Mouse (Mus musculus) liver, adult (tissue): ENCODE results near the gene Tyrp1.

Experiments
- GATA4 ChIP-seq: IDR thresholded peaks from 2 replicates; pipeline ENCODE4 v1.6.1; 2014; ENCODE audit warnings: mild to moderate bottlenecking, low read length; ENCODE audit not compliant: insufficient replicate concordance

Gene Tyrp1

GRCm38 (mm10) chr4:80872847-80873644, 39.1 kb downstream of the Tyrp1 start:
- TF ChIP-seq GATA4 = peak; percentile 65; the same call in 1 of the 2 replicates

GRCm38 (mm10) chr4:80874121-80874859, 40.4 kb downstream of the Tyrp1 start:
- peak; percentile 54 for TF ChIP-seq GATA4

GRCm38 (mm10) chr4:80875055-80875454, 41.1 kb downstream of the Tyrp1 start:
- TF ChIP-seq GATA4 = no peak

GRCm38 (mm10) chr4:80881996-80882599, 48.2 kb downstream of the Tyrp1 start:
- no peak for TF ChIP-seq GATA4

- no peak for TF ChIP-seq GATA4
Observed at GRCm38 (mm10) chr4:80886631-80887030, 52.7 kb downstream of the Tyrp1 start.

- no peak for TF ChIP-seq GATA4
Observed at GRCm38 (mm10) chr4:80891004-80891403, 57.1 kb downstream of the Tyrp1 start.

- TF ChIP-seq GATA4 = no peak
Observed at GRCm38 (mm10) chr4:80895278-80895894, 61.5 kb downstream of the Tyrp1 start.
